Mouse (Mus musculus) heart, embryonic 11.5 days (tissue): ENCODE data around the gene Stab1. TPM values are rescaled to one million over a fixed set of nuclear protein-coding genes. Genes with fewer than 3 reads are reported as not detected.
A peak's percentile ranks its signal among the peaks of the same experiment; 100 is the strongest.

Source experiments
- ATAC-seq: fragments of 200-750 bp; cut with Nextera tagmentation; replicated peaks from 2 replicates; pipeline ENCODE4 v1.8.0; 2017; ENCODE audit warnings: moderate library complexity; ENCODE audit not compliant: insufficient number of reproducible peaks, low FRiP score, low TSS enrichment
- H3K27ac ChIP-seq: fragments of 300-500 bp; sonication (generic); 2 replicates; pipeline ENCODE4 v1.5.1; 2014; ENCODE audit warnings: mild to moderate bottlenecking, low read depth, low read length
- H3K27me3 ChIP-seq: fragments of 300-500 bp; sonication (generic); 2 replicates; pipeline ENCODE4 v1.6.1; 2014; ENCODE audit warnings: mild to moderate bottlenecking, low read length, mixed read lengths; ENCODE audit not compliant: control insufficient read depth, insufficient read depth
- H3K36me3 ChIP-seq: fragments of 300-500 bp; sonication (generic); 2 replicates; pipeline ENCODE4 v1.6.1; 2014; ENCODE audit warnings: mild to moderate bottlenecking, low read length, moderate library complexity, mixed read lengths; ENCODE audit not compliant: control insufficient read depth, insufficient read depth
- H3K4me1 ChIP-seq: fragments of 300-500 bp; sonication (generic); 2 replicates; pipeline ENCODE4 v1.6.1; 2014; ENCODE audit warnings: low read length; ENCODE audit not compliant: control insufficient read depth, insufficient read depth
- H3K4me2 ChIP-seq: fragments of 300-500 bp; sonication (generic); 2 replicates; pipeline ENCODE4 v1.6.1; 2014; ENCODE audit warnings: mild to moderate bottlenecking, moderate library complexity
- H3K4me3 ChIP-seq: fragments of 300-500 bp; sonication (generic); 2 replicates; pipeline ENCODE4 v1.5.1; 2014; ENCODE audit warnings: low read depth, low read length
- H3K9ac ChIP-seq: fragments of 300-500 bp; sonication (generic); 2 replicates; pipeline ENCODE4 v1.6.1; 2014; ENCODE audit warnings: mild to moderate bottlenecking, low read depth, low read length, moderate library complexity
- H3K9me3 ChIP-seq: fragments of 300-500 bp; sonication (generic); replicated peaks from 2 replicates; pipeline ENCODE4 v1.6.1; 2016; ENCODE audit warnings: low read length; ENCODE audit not compliant: control insufficient read depth
- WGBS: fragments of 180-500 bp; shearing (Covaris S2); extraction: QIAGEN DNeasy Blood & Tissue Kit; methylation state at CpG from one replicate; pipeline ENCODE4 v1.1.7; 2014; ENCODE audit not compliant: insufficient replicate concordance; 5-methylcytosine and 5-hydroxymethylcytosine counted together
- polyA plus RNA-seq: library from polyadenylated mRNA; unstranded; fragments of >200 nt; fragmentation: Nextera tagmentation; extraction: Ambion mirVana; gene quantifications from 2 replicates; pipeline ENCODE4 v1.2.1, GENCODE M21; 2014

The Stab1 gene
- polyA plus RNA-seq, 1 experiment from 2014 or later: 35.9 TPM

DNA sequence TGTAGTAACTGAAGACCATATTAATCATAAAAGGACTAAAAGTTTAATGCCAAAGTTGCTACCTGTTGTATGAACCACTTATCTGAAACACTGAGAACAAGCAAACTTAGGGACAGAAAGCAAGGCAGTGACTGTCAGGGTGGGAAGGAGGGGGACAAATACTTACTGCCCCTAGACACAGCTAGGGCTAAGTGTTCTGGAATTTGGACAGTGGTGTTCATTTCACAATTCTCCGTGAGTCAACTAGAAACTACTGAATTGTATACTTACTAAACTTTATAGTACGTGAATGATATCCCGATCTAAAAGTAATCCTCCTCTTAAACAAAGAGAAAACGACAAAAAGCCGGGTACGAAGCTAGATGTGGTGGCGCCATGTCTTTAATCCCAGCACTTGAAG is 31.2 kb upstream of the Stab1 start:
- 91% methylated on average over 7 of the region's 7 CpGs for WGBS
- H3K4me3 ChIP-seq: no peak overlapping the region
- H3K9me3 ChIP-seq: no peaks in the 10 kb centered on the region
- H3K4me2 ChIP-seq: no peak overlapping the region
- no peak overlapping the region for H3K27ac ChIP-seq
- peaks cover 49% of the 10 kb centered on the region for H3K36me3 ChIP-seq
- H3K27me3 ChIP-seq: no peaks in the 10 kb centered on the region
- ATAC-seq: no peak
- H3K4me1 ChIP-seq: peaks cover 43% of the 10 kb centered on the region
- no peak overlapping the region for H3K9ac ChIP-seq

DNA sequence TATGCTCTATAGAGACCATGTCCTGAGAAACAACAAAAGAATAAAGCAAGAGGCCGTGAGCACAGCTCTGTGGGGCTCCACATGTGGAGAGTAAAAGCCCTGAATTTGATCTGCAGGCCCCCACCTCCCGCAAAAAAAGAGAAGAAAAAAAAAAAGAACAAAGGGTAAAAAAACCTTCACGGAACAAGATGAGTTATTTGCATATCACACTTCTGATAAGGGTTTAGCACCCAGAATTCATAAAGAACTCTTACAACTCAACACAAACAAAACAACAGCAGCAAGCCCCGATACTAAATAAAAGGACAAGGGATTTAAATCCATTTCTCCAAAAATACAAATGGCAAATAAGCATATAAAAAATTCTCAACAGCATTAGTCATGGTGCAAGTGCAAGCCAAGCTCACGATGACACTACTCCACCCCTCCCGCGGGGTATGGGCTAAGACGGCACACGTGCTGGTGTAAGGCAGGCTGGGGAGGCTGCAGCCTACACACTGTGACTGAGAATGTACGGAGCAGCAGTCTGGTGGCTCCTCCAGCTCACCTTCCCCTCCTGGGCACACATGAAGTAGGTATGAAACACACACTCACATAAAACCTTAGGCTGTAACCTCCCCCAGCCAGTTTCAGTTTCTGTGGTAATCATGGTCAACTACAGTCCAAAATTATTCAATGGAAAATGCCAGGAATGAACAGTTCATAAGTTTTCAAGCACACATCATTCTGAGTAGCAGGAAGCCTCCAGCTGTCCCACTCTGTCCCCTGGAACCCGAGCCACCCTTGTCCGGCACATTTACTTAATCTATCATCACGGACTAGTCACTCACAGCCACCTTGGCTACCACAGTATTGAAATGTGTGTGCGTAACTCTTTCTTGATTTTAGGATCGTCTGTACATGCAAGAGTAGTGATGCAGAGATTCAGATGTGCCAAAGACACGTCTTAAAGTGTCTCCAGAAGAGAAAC is 29.4 kb upstream of the Stab1 start:
- ATAC-seq: 0 out of 2 replicates have a peak, but pooled peaks have one; percentile 37
- H3K9me3 ChIP-seq: no peaks in the 10 kb centered on the region
- no peaks in the 10 kb centered on the region for H3K27me3 ChIP-seq
- H3K4me3 ChIP-seq: no peak overlapping the region
- 0 out of 2 replicates have a peak overlapping the region, but pooled peaks have one; percentile 10 for H3K9ac ChIP-seq
- H3K27ac ChIP-seq: no peak overlapping the region
- peak overlapping the region; percentile 27; the same call in 1 of the 2 replicates for H3K4me2 ChIP-seq
- peaks cover 41% of the 10 kb centered on the region for H3K4me1 ChIP-seq
- peaks cover 35% of the 10 kb centered on the region for H3K36me3 ChIP-seq
- 61% methylated on average over 16 of the region's 16 CpGs for WGBS

DNA sequence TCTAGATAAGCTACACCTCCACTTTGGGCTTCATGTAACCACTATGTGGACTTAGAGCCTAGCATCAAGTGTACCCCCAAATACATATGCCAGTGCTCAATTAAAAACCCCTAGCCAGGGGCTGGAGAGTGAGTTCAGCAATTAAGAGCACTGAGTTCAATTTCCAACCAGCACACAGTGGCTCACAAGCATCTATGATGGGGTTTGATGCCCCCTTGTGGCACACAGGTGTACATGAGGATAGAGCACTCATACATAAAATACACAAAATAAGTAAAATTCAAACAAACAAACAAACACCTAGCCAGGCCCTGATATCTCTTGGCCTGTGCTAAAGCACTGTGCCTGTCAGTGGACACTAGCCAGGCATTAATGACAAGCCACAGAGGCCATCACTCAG is 27.5 kb upstream of the Stab1 start:
- Histone ChIP-seq H3K27ac (peak overlapping the region; percentile 89), H3K36me3 (peaks cover 35% of the 10 kb centered on the region), H3K4me3 (no peak overlapping the region), H3K27me3 (no peaks in the 10 kb centered on the region), H3K4me1 (peaks cover 51% of the 10 kb centered on the region), H3K9ac (no peak overlapping the region), H3K4me2 (no peak overlapping the region; the same call in 1 of the 2 replicates), H3K9me3 (no peaks in the 10 kb centered on the region)
- ATAC-seq: no peak

DNA sequence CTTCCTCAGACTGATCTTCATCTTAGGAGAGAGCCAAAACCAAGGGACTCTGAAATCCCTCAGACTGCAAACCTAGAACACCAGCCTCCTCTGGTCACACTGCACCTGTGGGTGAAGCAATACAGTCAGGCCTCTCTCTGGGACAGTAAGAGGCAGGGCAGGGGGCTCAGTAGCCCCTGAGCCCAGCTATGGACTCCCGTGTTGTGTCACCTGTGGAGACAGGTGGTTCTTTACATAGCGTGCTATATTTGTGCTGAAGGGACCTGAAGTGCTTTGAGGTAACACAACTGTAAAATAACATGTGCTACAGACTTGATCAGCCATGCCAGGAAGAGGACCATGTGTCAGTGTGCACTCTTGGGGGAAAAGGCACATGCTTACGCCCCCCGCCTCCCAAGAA is 27.1 kb upstream of the Stab1 start:
- Histone ChIP-seq H3K36me3 (peaks cover 35% of the 10 kb centered on the region), H3K9me3 (no peaks in the 10 kb centered on the region), H3K27ac (peak overlapping the region; percentile 89), H3K27me3 (no peaks in the 10 kb centered on the region), H3K4me3 (no peak overlapping the region), H3K4me1 (peaks cover 51% of the 10 kb centered on the region), H3K9ac (0 out of 2 replicates have a peak overlapping the region, but pooled peaks have one; percentile 18), H3K4me2 (peak overlapping the region; percentile 34; the same call in 1 of the 2 replicates)
- 85% methylated on average over 4 of the region's 4 CpGs for WGBS
- no peak; the same call in 1 of the 2 replicates for ATAC-seq

- Histone ChIP-seq H3K4me3 (no peak overlapping the region), H3K9ac (no peak overlapping the region), H3K4me1 (peaks cover 49% of the 10 kb centered on the region), H3K36me3 (peaks cover 38% of the 10 kb centered on the region), H3K4me2 (peak overlapping the region; percentile 34; the same call in 1 of the 2 replicates), H3K9me3 (no peaks in the 10 kb centered on the region), H3K27me3 (no peaks in the 10 kb centered on the region), H3K27ac (peak overlapping the region; percentile 89)
- peak; percentile 64; the same call in 1 of the 2 replicates for ATAC-seq
- WGBS: 43% methylated on average over 14 of the region's 14 CpGs
Observed at GRCm38 (mm10) chr14:31194891-31195513, 26.6 kb upstream of the Stab1 start.

- WGBS: 73% methylated on average over 2 of the region's 2 CpGs
- Histone ChIP-seq H3K4me2 (no peak overlapping the region), H3K27me3 (no peaks in the 10 kb centered on the region), H3K4me3 (no peak overlapping the region), H3K9me3 (no peaks in the 10 kb centered on the region), H3K4me1 (peaks cover 50% of the 10 kb centered on the region), H3K36me3 (peaks cover 40% of the 10 kb centered on the region), H3K27ac (peak overlapping the region; percentile 89; the same call in 1 of the 2 replicates), H3K9ac (no peak overlapping the region)
- no peak for ATAC-seq
Observed at GRCm38 (mm10) chr14:31194441-31194840, 26.0 kb upstream of the Stab1 start.

GRCm38 (mm10) chr14:31193791-31194190 is 25.4 kb upstream of the Stab1 start:
- H3K27ac ChIP-seq: no peak overlapping the region
- H3K4me3 ChIP-seq: no peak overlapping the region
- 86% methylated on average over 7 of the region's 7 CpGs for WGBS
- no peak for ATAC-seq
- H3K9ac ChIP-seq: no peak overlapping the region
- H3K4me1 ChIP-seq: peaks cover 47% of the 10 kb centered on the region
- no peak overlapping the region for H3K4me2 ChIP-seq
- H3K27me3 ChIP-seq: no peaks in the 10 kb centered on the region
- H3K36me3 ChIP-seq: peaks cover 42% of the 10 kb centered on the region
- H3K9me3 ChIP-seq: no peaks in the 10 kb centered on the region

- no peak overlapping the region for H3K4me2 ChIP-seq
- no peaks in the 10 kb centered on the region for H3K9me3 ChIP-seq
- no peak overlapping the region for H3K9ac ChIP-seq
- H3K27me3 ChIP-seq: no peaks in the 10 kb centered on the region
- no peak for ATAC-seq
- peaks cover 39% of the 10 kb centered on the region for H3K4me1 ChIP-seq
- 52% methylated on average over 2 of the region's 2 CpGs for WGBS
- no peak overlapping the region for H3K4me3 ChIP-seq
- H3K36me3 ChIP-seq: peaks cover 55% of the 10 kb centered on the region
- H3K27ac ChIP-seq: no peak overlapping the region
Observed at GRCm38 (mm10) chr14:31191936-31192335, 23.5 kb upstream of the Stab1 start.
